Mouse (Mus musculus): ENCODE data around the gene Muc16. TPM values are rescaled to one million over a fixed set of nuclear protein-coding genes. Genes with fewer than 3 reads are reported as not detected.
A peak's percentile ranks its signal among the peaks of the same experiment; 100 is the strongest.

The Muc16 gene
- under 1 TPM in 1 of 2 experiments, not detected in 1; 0.13 TPM for total RNA-seq (2021)
- long read RNA-seq, experiment 1, result 0 reads
- long read RNA-seq, experiment 2, result 0 reads

DNA sequence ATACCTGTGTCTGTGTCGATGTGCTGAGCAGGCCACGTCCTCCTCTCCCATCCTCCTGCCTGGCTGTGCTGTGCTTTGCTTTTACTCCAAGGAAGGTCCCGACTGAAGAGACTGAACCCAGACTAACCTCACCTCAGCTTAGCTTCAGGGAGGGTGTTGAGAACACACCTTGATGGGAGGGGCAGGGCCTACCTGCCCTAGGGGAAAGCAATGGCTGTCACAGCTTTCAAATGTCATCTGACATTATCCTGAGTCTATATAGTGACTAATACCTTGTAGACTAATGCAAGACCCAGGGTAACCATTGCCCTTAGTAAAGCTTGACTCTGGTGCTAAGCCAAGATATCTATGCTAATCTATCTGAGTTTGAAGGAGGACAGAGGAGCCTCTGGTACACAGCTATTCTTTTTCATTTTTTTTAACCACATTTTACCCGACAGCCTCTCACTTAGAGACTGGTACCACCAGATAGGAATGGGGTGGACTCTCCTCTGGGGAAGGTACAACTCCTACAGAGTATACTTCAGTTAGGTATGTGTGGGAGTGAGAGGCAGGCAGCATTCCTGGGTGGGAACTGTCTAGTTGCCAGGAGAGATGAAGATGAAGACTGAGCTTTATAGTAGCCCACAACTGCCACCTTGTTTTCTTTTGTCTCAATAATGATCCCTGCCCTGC is at the start of gene Muc16:
Gene Muc16 (minus strand): TSS at position 51 of the 675 bp plus-strand sequence.
- no peak for DNase-seq
- intact Hi-C loops (cut with DNase I), result no loop called here

DNA sequence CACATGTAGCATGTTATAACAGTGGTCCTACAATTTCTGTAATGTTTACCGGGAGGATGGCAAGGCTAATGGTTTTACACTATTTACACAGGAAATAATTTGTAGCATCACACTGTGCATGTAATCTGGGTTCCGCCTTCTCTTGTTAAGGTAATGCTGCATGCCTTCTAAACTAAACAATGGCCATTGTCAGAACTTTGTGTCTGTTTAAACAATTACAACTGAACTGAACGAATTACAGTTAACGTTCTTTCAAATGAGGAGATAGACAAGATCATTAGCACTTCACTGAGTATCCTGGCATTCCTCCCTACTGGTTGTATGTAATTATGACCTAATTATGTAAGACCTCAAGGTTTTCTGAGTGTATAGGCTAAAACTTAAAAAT is 48.4 kb upstream of the Muc16 start:
- intact Hi-C loops (cut with DNase I), result no loop called here
- DNase-seq, result no peak

DNA sequence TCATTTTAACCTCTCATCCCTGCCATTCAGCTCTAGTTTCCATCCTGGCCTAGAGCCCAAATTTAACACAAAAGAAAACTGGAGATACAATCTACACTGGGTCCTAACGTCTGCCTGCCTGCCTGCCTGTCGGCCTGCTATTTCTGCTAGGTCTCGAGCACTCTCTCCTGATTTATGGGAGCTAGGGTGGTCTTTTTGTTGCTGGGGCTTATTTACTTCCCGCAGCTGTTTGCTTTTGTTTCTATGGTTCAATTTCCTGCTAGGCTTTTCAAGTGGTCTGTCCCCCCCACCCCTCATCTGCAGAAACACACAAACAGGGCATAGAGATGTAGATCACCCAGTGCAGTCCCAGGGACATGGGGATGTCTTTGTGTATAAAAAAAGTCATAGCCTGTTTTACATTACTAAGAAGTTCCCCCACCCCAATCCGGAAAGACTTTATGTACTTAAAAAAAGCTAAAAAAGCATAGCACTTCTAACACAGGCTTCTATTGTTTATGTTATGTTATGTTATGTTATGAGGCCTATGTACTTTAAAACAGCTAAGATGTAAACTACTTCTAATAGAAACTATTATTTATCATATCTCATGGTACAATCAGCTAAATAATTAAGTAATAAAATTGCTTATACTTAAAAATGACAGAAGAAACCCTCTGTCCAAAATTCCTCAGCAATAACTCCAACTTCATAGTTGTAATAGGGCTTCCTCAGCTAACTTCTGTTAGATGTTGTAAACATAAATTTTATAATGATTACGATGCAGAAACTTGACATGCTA is 47.8 kb upstream of the Muc16 start:
- intact Hi-C loops (cut with DNase I), result no loop called here
- DNase-seq, result no peak

DNA sequence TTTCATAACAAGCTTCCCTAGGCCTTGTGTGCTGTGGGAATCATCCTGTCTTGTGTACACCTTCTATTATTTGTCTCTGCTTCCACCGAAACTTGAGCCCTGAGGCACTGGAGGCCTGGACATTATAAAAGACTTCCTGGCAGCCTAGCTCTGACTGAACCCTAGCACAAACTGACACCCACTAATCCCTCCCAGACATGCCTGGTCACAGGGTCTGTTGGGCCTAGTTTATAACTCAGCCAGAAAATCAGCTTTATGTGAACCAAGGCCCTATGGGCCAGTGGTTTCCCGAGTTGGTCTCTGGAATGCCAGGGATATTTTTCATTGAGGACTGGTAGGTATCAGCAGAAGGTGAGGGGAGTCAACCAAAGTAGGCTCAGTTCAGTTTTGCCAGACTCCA is 46.7 kb upstream of the Muc16 start:
- intact Hi-C loops (cut with DNase I), result no loop called here
- DNase-seq, result no peak

DNA sequence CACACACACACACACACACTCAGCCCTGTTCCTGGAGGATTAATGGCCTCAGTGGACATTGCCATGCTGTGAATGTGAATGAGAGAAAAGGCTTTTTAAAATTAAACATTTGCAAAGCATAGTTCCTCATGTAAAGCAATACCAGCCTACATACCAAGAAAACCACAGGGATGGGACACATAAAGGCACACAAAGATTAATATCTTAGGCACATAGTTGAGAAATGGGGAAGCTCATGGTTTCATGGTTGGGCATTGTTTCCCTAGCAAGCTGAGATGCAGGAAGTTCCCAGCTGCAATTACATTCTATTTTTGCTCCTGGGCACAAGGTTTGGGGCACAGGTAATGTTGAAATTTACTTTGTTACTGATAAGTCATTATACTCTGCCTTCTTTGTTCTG is 31.3 kb upstream of the Muc16 start:
- intact Hi-C loops (cut with DNase I), result no loop called here
- DNase-seq, result no peak

DNA sequence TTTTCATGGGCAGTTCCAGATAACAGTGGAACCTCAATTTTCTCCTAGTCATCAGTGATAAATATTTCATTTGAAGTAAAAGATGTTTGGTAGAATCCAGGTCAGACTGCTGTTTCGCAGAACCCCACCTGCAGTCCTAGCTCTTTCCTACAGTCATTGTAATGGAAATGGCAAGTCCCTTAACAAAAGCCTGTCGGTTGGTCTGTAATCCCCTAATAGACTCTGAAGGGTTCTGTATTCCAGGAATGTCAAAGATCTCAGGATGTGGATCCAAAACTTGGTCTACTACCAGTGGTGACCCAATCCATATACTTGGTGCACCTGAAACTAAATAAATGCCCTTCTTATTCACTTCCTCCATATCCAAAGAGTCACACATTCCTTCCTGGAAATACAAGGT is 76.0 kb downstream of the Muc16 start:
- DNase-seq, result no peak
- intact Hi-C loops (cut with DNase I), result no loop called here

DNA sequence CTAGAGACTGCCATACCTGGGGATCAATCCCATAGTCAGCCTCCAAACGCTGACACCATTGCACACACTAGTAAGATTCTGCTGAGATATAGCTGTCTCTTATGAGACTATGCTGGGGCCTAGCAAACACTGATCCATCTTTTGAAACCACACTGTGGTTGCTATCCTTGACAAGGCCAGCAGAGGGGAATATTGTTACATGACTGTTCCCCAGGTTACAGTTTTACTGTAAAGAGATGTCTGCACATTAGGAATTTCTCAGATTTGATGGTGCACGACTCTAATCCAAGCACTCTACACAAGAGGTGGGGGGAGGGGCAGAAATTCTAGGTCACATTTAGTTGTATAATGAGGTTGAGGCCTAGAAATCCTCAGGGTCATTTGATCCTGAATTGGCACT is 166.2 kb downstream of the Muc16 start:
- intact Hi-C loops (cut with DNase I), result no loop called here
- no peak for DNase-seq

DNA sequence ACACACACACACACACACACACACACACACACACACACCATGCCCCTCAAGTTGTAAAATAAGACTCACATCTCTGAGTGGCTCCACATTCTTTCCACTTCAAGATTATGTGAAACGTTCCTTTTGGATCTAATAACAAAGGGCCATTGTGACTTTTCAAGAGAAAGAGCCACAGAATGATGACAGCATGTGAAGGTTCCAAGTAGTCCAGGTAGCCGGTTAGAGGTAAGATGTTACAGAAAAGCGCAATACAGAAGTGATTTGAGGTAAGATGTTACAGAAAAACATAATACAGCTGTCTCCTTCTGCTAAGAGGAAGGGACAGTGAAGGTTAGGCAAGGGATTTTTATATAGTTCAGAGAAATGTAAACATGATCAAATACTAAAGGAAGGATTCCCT is 196.2 kb downstream of the Muc16 start, which contains the start of the genes Zfp558 and Mbd3l1:
Gene Zfp558 (minus strand): TSS at position 101 of the 400 bp plus-strand sequence.
Gene Mbd3l1 (plus strand): TSS at position 192 of the 400 bp plus-strand sequence.
- intact Hi-C loops (cut with DNase I), result no loop called here
- DNase-seq, result no peak

DNA sequence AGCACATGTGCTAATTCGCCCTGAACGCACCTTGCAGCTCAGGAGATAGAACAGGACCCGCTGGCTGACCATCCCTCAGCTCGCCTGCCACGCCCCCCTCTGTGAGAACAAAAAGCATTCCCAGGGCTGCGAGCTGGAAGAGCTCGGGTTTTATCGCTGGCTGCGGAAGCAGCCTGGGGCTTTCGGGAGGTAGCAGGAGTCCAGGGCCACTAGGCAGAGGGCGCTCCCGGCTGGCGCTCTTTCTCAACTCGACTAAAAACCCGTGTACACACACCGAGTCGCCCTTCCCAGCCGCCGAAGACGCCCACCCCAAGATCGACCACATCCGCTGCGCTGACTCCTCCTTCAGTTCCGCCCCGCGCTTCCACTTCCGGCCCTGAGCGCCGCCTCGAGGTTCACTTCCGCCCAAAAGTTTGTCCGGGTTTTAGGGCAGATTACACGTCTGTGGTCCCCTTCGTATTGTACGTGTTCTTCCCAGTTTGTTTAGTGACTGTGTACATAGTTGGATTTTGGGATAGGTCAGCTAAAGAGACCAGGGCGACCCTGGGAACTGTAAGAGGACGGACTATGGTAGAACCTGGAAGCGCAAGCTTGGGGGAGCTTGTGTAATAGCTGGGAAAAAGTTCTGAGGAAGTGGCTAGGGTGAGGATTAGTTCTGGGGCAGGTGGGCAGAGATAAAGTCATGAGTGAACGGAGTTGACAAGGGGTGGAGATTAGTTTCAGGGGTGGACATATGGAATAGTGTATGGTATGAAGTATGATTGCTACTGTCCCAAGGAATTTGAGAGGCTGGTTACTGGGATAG is 200.8 kb downstream of the Muc16 start:
- peak; percentile 36 to 43 for DNase-seq
- intact Hi-C loops (cut with DNase I), result no loop called here

DNA sequence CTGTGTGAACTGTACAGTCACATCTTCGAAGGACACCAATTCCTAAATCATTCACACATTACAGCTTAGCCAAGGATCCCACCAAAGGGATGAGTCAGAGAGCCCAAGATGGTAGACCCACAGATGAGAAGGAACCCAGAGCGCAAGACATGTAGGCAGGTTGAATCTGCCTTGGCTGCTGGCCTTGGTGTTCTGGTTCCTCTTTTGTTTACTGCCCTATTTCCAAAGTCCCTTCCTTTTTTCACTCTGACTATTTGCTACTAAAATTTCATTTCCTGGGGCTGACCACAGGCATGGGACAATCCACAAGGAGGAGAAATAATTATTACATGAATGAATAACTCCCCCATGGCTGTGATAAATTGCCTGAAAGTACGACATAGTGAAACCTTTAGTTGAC is 206.3 kb downstream of the Muc16 start:
- intact Hi-C loops (cut with DNase I), result no loop called here
- DNase-seq, result no peak

DNA sequence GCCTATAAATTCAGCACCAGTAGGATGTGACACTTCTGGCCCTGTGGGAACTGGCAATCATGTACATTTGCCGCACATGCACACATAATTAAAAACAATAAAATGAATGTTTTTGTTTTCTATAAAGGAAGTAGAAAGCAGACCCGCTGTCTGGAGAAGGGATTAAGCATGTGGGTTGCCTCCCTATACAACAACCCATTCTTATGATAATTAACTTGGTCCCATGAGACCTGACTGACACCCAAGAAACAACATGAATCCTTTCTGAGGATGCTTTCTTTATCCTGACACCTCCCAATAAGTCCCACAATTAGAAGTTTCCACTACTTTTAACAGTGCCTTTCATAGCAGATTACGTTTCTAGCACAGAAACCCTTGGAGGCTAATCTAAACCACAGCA is 207.0 kb downstream of the Muc16 start:
- DNase-seq, result no peak
- intact Hi-C loops (cut with DNase I), result no loop called here

DNA sequence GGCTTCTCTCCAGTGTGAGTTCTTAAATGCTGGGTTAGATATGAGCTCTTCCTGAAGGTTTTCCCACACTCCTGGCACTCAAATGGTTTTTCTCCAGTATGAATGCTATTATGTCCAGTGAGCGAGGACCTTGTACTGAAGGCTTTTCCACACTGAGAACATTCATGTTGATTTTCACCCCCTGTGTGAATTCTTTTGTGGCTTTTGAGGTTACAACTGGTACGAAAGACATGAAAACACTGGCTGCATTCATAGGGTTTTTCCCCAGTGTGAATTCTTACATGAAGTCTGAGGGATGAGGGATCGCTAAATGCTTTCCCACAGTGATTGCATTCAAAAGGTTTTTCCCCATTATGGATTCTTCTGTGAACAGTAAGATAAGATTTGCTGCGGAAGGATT is 217.8 kb downstream of the Muc16 start:
- no peak for DNase-seq
- intact Hi-C loops (cut with DNase I), result no loop called here

Small RNA genes within 50 kb of the gene (microRNA-seq; reads per million reads assigned to microRNA genes)
- gene Gm22854, result 0 reads per million in 2 experiments

Other genes starting within 250 kb of the Muc16 start
- gene Mbd3l2, start 243.9 kb downstream of the Muc16 start, total RNA-seq (2021), result not detected
- gene Zfp558, start 196.3 kb downstream of the Muc16 start, total RNA-seq (2021), result 1 to 10 TPM in 1 of 2 experiments, under 1 TPM in 1; 0.82 to 1.2 TPM
- not detected for gene Mbd3l1, start 196.2 kb downstream of the Muc16 start, total RNA-seq (2021)
- gene Olfr24, start 89.5 kb upstream of the Muc16 start, total RNA-seq (2021), result not detected
- gene Olfr828, start 145.0 kb upstream of the Muc16 start, total RNA-seq (2021), result not detected
- gene Olfr829, start 180.4 kb upstream of the Muc16 start, total RNA-seq (2021), result not detected
- gene Olfr830, start 200.2 kb upstream of the Muc16 start, total RNA-seq (2021), result not detected

Measured in gastrocnemius, postnatal 36 days (tissue).